Mouse (Mus musculus) lung, embryonic 16.5 days (tissue): ENCODE results near the gene Cisd3. TPM values are rescaled to one million over a fixed set of nuclear protein-coding genes. Genes with fewer than 3 reads are reported as not detected.
"Not testable (repeated sequence)": the region's sequence is repeated elsewhere in the genome, so short reads cannot be mapped to it uniquely, and the experiment has no call there.

Experiments
- ATAC-seq: fragments of 200-750 bp; cut with Nextera tagmentation; 2 replicates; pipeline ENCODE4 v1.8.0; 2017; ENCODE audit warnings: low read depth, mild to moderate bottlenecking, moderate library complexity
- H3K27ac ChIP-seq: fragments of 300-500 bp; sonication (generic); 2 replicates; pipeline ENCODE4 v1.5.1; 2014; ENCODE audit warnings: mild to moderate bottlenecking, control low read depth, low read length
- H3K27me3 ChIP-seq: fragments of 300-500 bp; sonication (generic); 2 replicates; pipeline ENCODE4 v1.6.1; 2014; ENCODE audit warnings: low read depth, low read length, mixed read lengths; ENCODE audit not compliant: control insufficient read depth, insufficient read depth
- H3K36me3 ChIP-seq: fragments of 300-500 bp; sonication (generic); 2 replicates; pipeline ENCODE4 v1.6.1; 2014; ENCODE audit warnings: low read length; ENCODE audit not compliant: control insufficient read depth, insufficient read depth
- H3K4me1 ChIP-seq: fragments of 300-500 bp; sonication (generic); replicated peaks from 2 replicates; pipeline ENCODE4 v1.6.1; 2014; ENCODE audit warnings: low read length, mixed read lengths; ENCODE audit not compliant: control insufficient read depth, insufficient read depth
- H3K4me2 ChIP-seq: fragments of 300-500 bp; sonication (generic); 2 replicates; pipeline ENCODE4 v1.6.1; 2014; ENCODE audit warnings: low read depth, low read length, control low read depth
- H3K4me3 ChIP-seq: fragments of 300-500 bp; sonication (generic); 2 replicates; pipeline ENCODE4 v1.5.1; 2014; ENCODE audit warnings: mild to moderate bottlenecking, low read length, control low read depth
- H3K9ac ChIP-seq: fragments of 300-500 bp; sonication (generic); 2 replicates; pipeline ENCODE4 v1.6.1; 2014; ENCODE audit warnings: low read length, control low read depth
- H3K9me3 ChIP-seq: fragments of 300-500 bp; sonication (generic); 2 replicates; pipeline ENCODE4 v1.6.1; 2016; ENCODE audit warnings: low read length; ENCODE audit not compliant: control insufficient read depth
- WGBS: fragments of 180-500 bp; shearing (Covaris S2); extraction: QIAGEN DNeasy Blood & Tissue Kit; methylation state at CpG from one replicate; pipeline ENCODE4 v1.1.7; 2014; 5-methylcytosine and 5-hydroxymethylcytosine counted together
- polyA plus RNA-seq: library from polyadenylated mRNA; unstranded; fragments of >200 nt; fragmentation: Nextera tagmentation; extraction: Ambion mirVana; gene quantifications from 2 replicates; pipeline ENCODE4 v1.2.1, GENCODE M21; 2015

The Cisd3 gene
- polyA plus RNA-seq, result 57.5 and 66.6 TPM in 2 replicates

- ATAC-seq, result peak; percentile 86
- peaks cover 43% of the 10 kb centered on the region for H3K4me1 ChIP-seq
- H3K36me3 ChIP-seq, result peaks cover 16% of the 10 kb centered on the region
- H3K27me3 ChIP-seq, result no peaks in the 10 kb centered on the region
- under 1% methylated on average over 43 of the region's 43 CpGs for WGBS
- peak within 1 kb of the TSS; percentile 69 for H3K27ac ChIP-seq
- H3K9ac ChIP-seq, result peak within 1 kb of the TSS; percentile 63
- no peaks in the 10 kb centered on the region for H3K9me3 ChIP-seq
- peak within 1 kb of the TSS; percentile 70 for H3K4me2 ChIP-seq
- H3K4me3 ChIP-seq, result peak within 1 kb of the TSS; percentile 43
Observed at GRCm38 (mm10) chr11:97685613-97686321, at the start of gene Cisd3. Gene Cisd3 (plus strand): TSS chr11:97685826.

DNA sequence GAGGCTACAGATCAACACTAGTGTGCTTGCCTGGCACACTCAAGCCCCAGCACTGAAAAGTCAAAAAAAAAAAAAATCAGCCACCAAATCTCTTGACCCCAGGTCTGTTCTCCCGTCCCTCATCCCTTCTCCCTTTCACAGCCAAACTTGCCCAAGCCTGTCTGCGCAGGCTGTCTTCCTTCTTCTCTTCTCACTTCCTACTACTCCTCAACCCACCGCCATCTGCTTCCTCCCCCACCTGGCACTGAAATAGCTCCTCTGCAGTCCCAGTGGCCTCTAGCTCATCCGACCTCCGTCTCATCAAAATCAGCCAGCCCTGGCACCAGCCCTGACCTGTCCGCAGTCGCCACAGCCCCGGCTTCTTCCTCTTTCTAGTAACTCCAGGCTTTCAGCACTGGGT, 44.0 kb upstream of the Cisd3 start:
- Histone ChIP-seq H3K9me3 (no peaks in the 10 kb centered on the region), H3K27ac (no peak overlapping the region), H3K4me1 (no peaks in the 10 kb centered on the region), H3K4me3 (no peak overlapping the region), H3K9ac (no peak overlapping the region), H3K27me3 (no peaks in the 10 kb centered on the region), H3K4me2 (no peak overlapping the region), H3K36me3 (no peaks in the 10 kb centered on the region)
- ATAC-seq, result no peak
- 41% methylated on average over 8 of the region's 8 CpGs for WGBS

- no peak for ATAC-seq
- H3K4me1 ChIP-seq, result no peaks in the 10 kb centered on the region
- no peak overlapping the region for H3K4me2 ChIP-seq
- H3K9me3 ChIP-seq, result no peaks in the 10 kb centered on the region
- H3K36me3 ChIP-seq, result no peaks in the 10 kb centered on the region
- H3K4me3 ChIP-seq, result no peak overlapping the region
- H3K27me3 ChIP-seq, result no peaks in the 10 kb centered on the region
- 44% methylated on average over 2 of the region's 2 CpGs for WGBS
- no peak overlapping the region for H3K9ac ChIP-seq
- no peak overlapping the region for H3K27ac ChIP-seq
Observed at GRCm38 (mm10) chr11:97642746-97643145, 42.9 kb upstream of the Cisd3 start.

GRCm38 (mm10) chr11:97643380-97644055, 42.1 kb upstream of the Cisd3 start:
- no peak overlapping the region for H3K27ac ChIP-seq
- H3K36me3 ChIP-seq, result no peaks in the 10 kb centered on the region
- H3K4me3 ChIP-seq, result no peak overlapping the region
- H3K9ac ChIP-seq, result no peak overlapping the region
- no peaks in the 10 kb centered on the region for H3K27me3 ChIP-seq
- no peak for ATAC-seq
- H3K4me1 ChIP-seq, result no peaks in the 10 kb centered on the region
- H3K4me2 ChIP-seq, result no peak overlapping the region
- H3K9me3 ChIP-seq, result no peaks in the 10 kb centered on the region
- WGBS, result 58% methylated on average over 8 of the region's 8 CpGs

GRCm38 (mm10) chr11:97644834-97645233, 40.8 kb upstream of the Cisd3 start:
- no peak overlapping the region for H3K27ac ChIP-seq
- no peaks in the 10 kb centered on the region for H3K4me1 ChIP-seq
- no peaks in the 10 kb centered on the region for H3K27me3 ChIP-seq
- H3K4me2 ChIP-seq, result no peak overlapping the region
- peak; percentile 69 for ATAC-seq
- no peaks in the 10 kb centered on the region for H3K36me3 ChIP-seq
- no peaks in the 10 kb centered on the region for H3K9me3 ChIP-seq
- H3K4me3 ChIP-seq, result no peak overlapping the region
- no peak overlapping the region for H3K9ac ChIP-seq
- 1% methylated on average over 6 of the region's 6 CpGs for WGBS

DNA sequence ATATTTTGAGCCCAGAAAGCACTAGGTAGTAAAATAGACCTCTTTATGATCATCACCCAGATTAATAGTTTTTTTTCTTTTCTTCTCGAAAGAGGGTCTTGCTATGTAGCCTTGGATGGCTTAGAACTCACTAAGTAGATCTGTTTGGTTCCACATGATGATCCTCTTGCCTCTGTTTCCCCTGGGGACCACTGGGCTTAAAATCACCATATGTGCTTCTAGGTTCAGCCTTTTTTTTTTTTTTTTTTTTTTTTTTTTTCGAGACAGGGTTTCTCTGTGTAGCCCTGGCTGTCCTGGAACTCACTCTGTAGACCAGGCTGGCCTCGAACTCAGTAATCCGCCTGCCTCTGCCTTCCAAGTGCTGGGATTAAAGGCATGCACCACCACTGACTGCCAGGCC, 37.1 kb upstream of the Cisd3 start:
- not testable (repeated sequence) for H3K4me3 ChIP-seq, H3K9ac ChIP-seq, H3K27ac ChIP-seq, H3K36me3 ChIP-seq, H3K27me3 ChIP-seq, H3K9me3 ChIP-seq, H3K4me2 ChIP-seq, ATAC-seq, H3K4me1 ChIP-seq
- 65% methylated on average over 4 of the region's 4 CpGs for WGBS

DNA sequence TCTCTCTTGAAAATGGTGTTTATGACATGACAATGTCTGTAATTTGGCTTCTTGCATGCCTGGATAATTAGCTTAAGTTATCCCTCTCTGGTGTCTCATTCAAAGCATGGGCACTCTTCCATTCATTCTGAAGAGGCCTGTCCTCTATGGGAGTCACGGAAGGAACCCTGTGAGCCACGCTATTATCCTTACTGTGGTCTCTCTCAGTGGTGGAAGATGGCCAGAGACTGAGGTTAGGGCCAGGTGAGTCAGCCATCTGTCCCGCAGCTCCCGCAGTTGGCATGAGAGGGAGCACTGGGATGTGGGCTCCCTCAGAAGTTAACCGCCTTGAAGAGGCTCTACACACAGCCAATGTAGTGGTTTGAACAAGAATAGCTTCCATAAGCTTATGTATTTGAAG, 35.3 kb upstream of the Cisd3 start:
- Histone ChIP-seq H3K9me3 (no peaks in the 10 kb centered on the region), H3K4me1 (no peaks in the 10 kb centered on the region), H3K36me3 (no peaks in the 10 kb centered on the region), H3K4me3 (no peak overlapping the region), H3K9ac (no peak overlapping the region), H3K27ac (no peak overlapping the region), H3K4me2 (no peak overlapping the region), H3K27me3 (no peaks in the 10 kb centered on the region)
- ATAC-seq, result no peak
- WGBS, result 52% methylated on average over 5 of the region's 5 CpGs

DNA sequence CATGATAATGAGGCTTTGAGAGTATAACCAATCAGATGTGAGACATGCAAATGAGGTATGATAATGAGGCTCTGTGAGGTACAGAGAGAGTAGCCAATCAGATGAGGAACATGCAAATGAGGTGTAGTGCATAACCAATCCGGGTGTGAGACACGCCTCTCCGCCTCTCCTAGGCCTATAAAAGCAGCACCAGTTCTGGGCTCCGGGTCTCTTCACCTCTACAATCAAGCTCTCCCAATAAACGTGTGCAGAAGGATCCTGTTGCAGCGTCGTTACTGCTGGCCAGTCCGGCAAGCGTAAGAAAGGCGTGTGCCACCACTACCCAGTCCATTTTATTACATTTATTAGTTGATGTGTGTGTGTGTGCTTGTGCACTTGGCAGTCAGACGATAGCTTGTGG, 32.2 kb upstream of the Cisd3 start:
- 89% methylated on average over 11 of the region's 11 CpGs for WGBS

DNA sequence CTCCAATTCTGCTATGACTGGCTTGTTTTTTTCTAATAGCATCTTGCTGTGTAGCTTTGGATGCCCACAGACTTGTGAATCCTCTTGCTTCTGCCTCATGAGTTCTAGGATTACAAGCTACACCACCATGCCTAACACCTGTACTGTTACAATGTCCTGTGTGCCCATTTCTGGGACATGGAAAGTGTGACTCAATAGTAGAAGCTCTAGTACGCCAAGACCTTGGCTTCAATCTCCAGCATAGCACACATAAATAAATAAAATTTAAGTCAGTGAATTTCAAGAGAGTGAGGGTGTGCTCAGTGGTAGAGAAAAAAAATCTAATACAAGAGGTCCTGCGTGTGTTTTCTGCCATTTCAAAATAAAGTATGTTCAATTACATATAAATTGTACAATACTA, 31.4 kb upstream of the Cisd3 start:
- Histone ChIP-seq H3K4me3 (no peak overlapping the region), H3K27ac (no peak overlapping the region), H3K4me2 (no peak overlapping the region), H3K4me1 (peaks cover 7% of the 10 kb centered on the region; the same call in 1 of the 2 replicates), H3K36me3 (no peaks in the 10 kb centered on the region), H3K9ac (no peak overlapping the region), H3K27me3 (no peaks in the 10 kb centered on the region), H3K9me3 (no peaks in the 10 kb centered on the region)
- 86% methylated on average over 2 of the region's 2 CpGs for WGBS
- ATAC-seq, result no peak

More for the DNA sequence above, 32.2 kb upstream of the Cisd3 start:
- not testable (repeated sequence) for H3K4me2 ChIP-seq, H3K4me3 ChIP-seq, H3K27ac ChIP-seq, H3K9me3 ChIP-seq, ATAC-seq, H3K27me3 ChIP-seq, H3K36me3 ChIP-seq, H3K4me1 ChIP-seq, H3K9ac ChIP-seq
